Mouse (Mus musculus) ES-E14 (cell line): ENCODE measurements around the gene Slc41a1. TPM values are rescaled to one million over a fixed set of nuclear protein-coding genes. Genes with fewer than 3 reads are reported as not detected.

Experiments
- DNase-seq: peaks from one replicate; pipeline ENCODE4 v3.0.0-alpha.2; 2013; ENCODE audit warnings: low read depth, low spot score
- H3K27ac ChIP-seq: 2 replicates; pipeline ENCODE4 v1.5.1; 2012; ENCODE audit warnings: low read depth, mild to moderate bottlenecking, low read length, moderate library complexity, mixed read lengths; ENCODE audit not compliant: poor library complexity, insufficient read depth, severe bottlenecking
- H3K36me3 ChIP-seq: 2 replicates; pipeline ENCODE4 v1.6.1; 2012; ENCODE audit warnings: mild to moderate bottlenecking, low read length, moderate library complexity, mixed read lengths; ENCODE audit not compliant: control insufficient read depth, poor library complexity, insufficient read depth, severe bottlenecking
- H3K4me1 ChIP-seq, 2 experiments: fragments of 150-350 bp in 1 of 2; sonication (generic) in 1 of 2; 2 replicates each; pipeline ENCODE4 v1.6.1; 2012; ENCODE audit warnings: low read length in 2 of 2, mild to moderate bottlenecking in 1 of 2, mixed read lengths in 1 of 2; ENCODE audit not compliant: control insufficient read depth in 2 of 2, insufficient read depth in 2 of 2, poor library complexity in 1 of 2
- H3K4me3 ChIP-seq, 2 experiments: fragments of 150-350 bp in 1 of 2; sonication (generic) in 1 of 2; 2 replicates each; pipeline ENCODE4 v1.5.1; 2012; ENCODE audit warnings: low read length in 2 of 2, low read depth in 1 of 2, mild to moderate bottlenecking in 1 of 2, mixed read lengths in 1 of 2; ENCODE audit not compliant: insufficient read depth in 1 of 2, poor library complexity in 1 of 2, severe bottlenecking in 1 of 2
- H3K9ac ChIP-seq: 2 replicates; pipeline ENCODE4 v1.6.1; 2012; ENCODE audit warnings: low read depth, mild to moderate bottlenecking, low read length, mixed read lengths; ENCODE audit not compliant: poor library complexity, insufficient read depth, severe bottlenecking
- H3K9me3 ChIP-seq: fragments of 150-350 bp; sonication (generic); 2 replicates; pipeline ENCODE4 v1.6.1; 2012; ENCODE audit warnings: low read depth, mild to moderate bottlenecking, low read length; ENCODE audit not compliant: control insufficient read depth, insufficient read depth
- CHD2 ChIP-seq: IDR thresholded peaks from 2 replicates; pipeline ENCODE4 v1.6.1; 2014; ENCODE audit warnings: mild to moderate bottlenecking, low read depth, low read length, inconsistent platforms
- HCFC1 ChIP-seq: IDR thresholded peaks from 2 replicates; pipeline ENCODE4 v1.6.1; 2012; ENCODE audit warnings: low read length, inconsistent platforms, borderline replicate concordance; ENCODE audit not compliant: insufficient read depth
- MAFK ChIP-seq: IDR thresholded peaks from 2 replicates; pipeline ENCODE4 v1.6.1; 2014; ENCODE audit warnings: mild to moderate bottlenecking, low read depth, low read length, inconsistent platforms; ENCODE audit not compliant: insufficient read depth
- ZC3H11A ChIP-seq: IDR thresholded peaks from 2 replicates; pipeline ENCODE4 v1.6.1; 2012; ENCODE audit warnings: low read depth, mild to moderate bottlenecking, inconsistent platforms, low read length, borderline replicate concordance
- ZNF384 ChIP-seq: IDR thresholded peaks from 2 replicates; pipeline ENCODE4 v1.6.1; 2012; ENCODE audit warnings: low read depth, low read length, inconsistent platforms
- in situ Hi-C, 2 experiments: fragments of 600-800 bp; cut with MboI; formaldehyde crosslinking; loops; one replicate each; pipeline ENCODE4 v1.15.1; 2025; ENCODE audit warnings: low sequenced_read_pairs in 2 of 2, inconsistent platforms in 1 of 2; ENCODE audit not compliant: unreplicated experiment in 2 of 2
- total RNA-seq: library from RNA; depleted of rRNA; stranded (reverse); fragments of 300-350 nt; gene quantifications from 2 replicates; pipeline ENCODE4 v1.2.3, GENCODE M21; 2012

The Slc41a1 gene
- total RNA-seq, 1 experiment = 17.3 TPM

DNA sequence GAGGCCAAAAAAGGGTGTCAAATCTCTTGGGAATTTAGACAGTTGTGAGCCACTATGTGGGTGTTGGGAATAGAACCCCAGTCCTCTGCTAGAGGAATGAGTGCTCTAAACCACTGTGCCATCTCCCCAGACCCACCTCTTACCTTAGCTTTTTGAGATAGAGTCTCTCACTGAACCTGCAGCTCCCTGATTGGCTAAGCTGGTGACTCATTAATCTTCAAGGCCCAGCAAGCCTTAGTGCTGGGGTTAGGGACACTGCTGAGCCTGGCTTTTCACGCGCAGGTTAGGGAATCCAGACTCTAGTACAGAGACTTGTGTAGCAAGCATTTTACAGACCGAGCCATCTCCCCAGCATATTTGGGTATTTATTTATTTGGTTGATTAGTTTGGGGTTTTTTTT, 9.7 kb downstream of the Slc41a1 start:
- in situ Hi-C loops = no loop called here

DNA sequence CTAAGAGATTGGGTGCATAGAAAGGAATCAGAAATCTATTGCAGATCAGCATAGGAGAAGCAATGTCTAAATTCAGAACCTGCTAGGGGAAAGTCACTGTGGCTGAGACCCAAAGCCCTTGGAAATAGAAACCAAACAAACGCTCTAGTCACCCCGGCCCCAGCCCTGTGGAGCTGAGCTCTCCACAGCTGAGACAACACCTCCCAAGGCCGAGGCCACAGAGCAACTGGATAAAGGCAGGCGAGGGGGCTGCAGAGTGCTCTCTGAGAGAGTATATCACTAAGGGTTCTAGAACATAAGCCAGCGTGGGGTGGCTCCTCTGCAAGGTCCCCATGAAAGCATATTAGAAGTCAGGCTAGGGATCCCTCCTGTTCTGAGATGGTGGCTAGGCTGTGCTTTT, 11.2 kb downstream of the Slc41a1 start:
- Histone ChIP-seq H3K4me1 (peaks cover 3 to 8% of the 10 kb centered on the region in 2 experiments; a peak in 1 of 4 replicates), H3K9ac (no peak overlapping the region), H3K4me3 (no peak overlapping the region), H3K36me3 (peaks cover 57% of the 10 kb centered on the region), H3K27ac (no peak overlapping the region), H3K9me3 (no peaks in the 10 kb centered on the region)
- TF ChIP-seq MAFK = no peak
- TF ChIP-seq CHD2 = no peak
- no peak for DNase-seq
- in situ Hi-C loops = no loop called here

More for the DNA sequence above, 9.7 kb downstream of the Slc41a1 start:
- Histone ChIP-seq H3K4me1 (peaks cover 3 to 8% of the 10 kb centered on the region in 2 experiments; a peak in 2 of 4 replicates), H3K27ac (no peak overlapping the region), H3K9me3 (no peaks in the 10 kb centered on the region), H3K9ac (no peak overlapping the region), H3K4me3 (no peak overlapping the region), H3K36me3 (peaks cover 48% of the 10 kb centered on the region)
- DNase-seq = no peak
- TF ChIP-seq MAFK (no peak), HCFC1 (no peak), CHD2 (no peak), ZC3H11A (no peak), ZNF384 (no peak)

DNA sequence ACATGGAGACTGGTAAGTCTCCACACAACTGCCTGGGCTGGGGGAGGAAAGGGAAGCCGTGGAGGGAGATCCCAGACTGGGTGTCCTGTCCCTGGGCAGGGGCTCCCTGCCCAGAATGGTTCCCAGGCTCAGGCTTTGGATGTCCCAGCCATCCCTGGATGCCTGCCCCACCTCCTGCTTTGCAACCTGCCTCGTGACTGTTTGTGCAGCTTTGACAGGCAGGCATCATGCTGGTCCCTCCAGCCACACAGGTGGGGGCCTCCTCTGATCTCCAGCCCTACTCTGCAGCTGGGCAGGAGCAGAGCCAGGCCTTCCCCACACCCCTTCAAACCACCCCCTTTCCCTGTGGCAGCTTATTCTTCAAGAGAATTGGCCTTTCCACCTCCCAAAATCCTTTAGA, 12.0 kb downstream of the Slc41a1 start:
- peaks cover 0 to 3% of the 10 kb centered on the region in 2 experiments; a peak in 1 of 4 replicates for H3K4me1 ChIP-seq
- in situ Hi-C loops = no loop called here
- no peak overlapping the region for H3K9ac ChIP-seq
- DNase-seq = no peak
- H3K36me3 ChIP-seq = peaks cover 59% of the 10 kb centered on the region
- no peak overlapping the region for H3K4me3 ChIP-seq
- no peak overlapping the region for H3K27ac ChIP-seq
- H3K9me3 ChIP-seq = no peaks in the 10 kb centered on the region
- TF ChIP-seq MAFK (no peak), HCFC1 (no peak), ZNF384 (no peak), ZC3H11A (no peak), CHD2 (no peak)

DNA sequence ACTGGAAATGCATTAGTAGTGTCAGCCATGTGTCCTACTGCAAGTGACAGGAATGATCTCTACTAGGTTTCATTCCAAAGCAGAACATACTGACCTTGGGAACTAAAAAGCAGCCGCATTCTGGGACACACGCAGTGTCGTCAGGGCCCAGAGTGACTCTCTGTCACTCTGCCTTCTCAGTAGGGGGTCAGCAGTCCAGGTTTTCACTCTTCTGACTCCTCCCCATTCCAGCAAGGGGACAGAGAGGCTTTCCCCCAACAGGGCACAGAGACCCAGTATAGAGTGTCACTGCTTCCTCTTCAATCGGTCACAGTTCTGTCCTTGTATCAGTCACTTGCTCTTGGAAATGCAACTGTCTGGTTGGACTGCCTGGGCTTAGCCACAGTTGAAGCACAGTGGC, 14.9 kb downstream of the Slc41a1 start:
- Histone ChIP-seq H3K9ac (no peak overlapping the region), H3K27ac (no peak overlapping the region), H3K4me1 (peaks cover 0 to 3% of the 10 kb centered on the region in 2 experiments; a peak in 1 of 4 replicates), H3K9me3 (no peaks in the 10 kb centered on the region), H3K4me3 (no peak overlapping the region), H3K36me3 (peaks cover 73% of the 10 kb centered on the region)
- in situ Hi-C loops = loop anchor here in 1 of 2 experiments (10.0 kb wide), 1 partner anchor 137 kb away; no protein-coding TSS in a partner anchor
- no peak for TF ChIP-seq ZC3H11A
- no peak for TF ChIP-seq CHD2
- no peak for TF ChIP-seq HCFC1
- TF ChIP-seq MAFK = no peak
- no peak for TF ChIP-seq ZNF384
- DNase-seq = no peak

DNA sequence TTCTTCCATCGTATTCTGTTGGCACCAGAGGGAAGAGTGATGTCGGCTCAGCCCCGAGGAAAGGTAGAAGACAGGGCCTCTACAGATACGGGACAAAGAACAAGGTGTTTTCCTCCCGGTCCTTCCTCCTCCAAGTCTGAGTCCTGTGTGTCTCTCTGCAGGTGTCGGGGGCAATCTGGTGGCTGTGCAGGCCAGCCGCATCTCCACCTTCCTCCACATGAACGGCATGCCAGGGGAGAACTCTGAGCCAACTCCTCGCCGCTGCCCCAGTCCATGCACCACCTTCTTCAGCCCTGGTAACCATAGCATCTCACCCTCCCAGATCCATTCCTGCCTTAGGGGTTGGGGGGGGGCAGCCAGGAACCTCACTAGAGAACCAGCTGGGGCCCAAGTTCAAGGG, 16.5 kb downstream of the Slc41a1 start:
- Histone ChIP-seq H3K27ac (no peak overlapping the region), H3K9me3 (no peaks in the 10 kb centered on the region), H3K4me3 (no peak overlapping the region), H3K4me1 (no peaks in the 10 kb centered on the region), H3K9ac (no peak overlapping the region), H3K36me3 (peaks cover 76% of the 10 kb centered on the region)
- in situ Hi-C loops = loop anchor here in 1 of 2 experiments (10.0 kb wide), 1 partner anchor 139 kb away; no protein-coding TSS in a partner anchor
- TF ChIP-seq MAFK (no peak), CHD2 (no peak), HCFC1 (no peak), ZC3H11A (no peak), ZNF384 (no peak)
- DNase-seq = no peak
